In genomic region chr5:24077739-24078306, GRCm38 (mm10) we compare ENCODE assay signal across 7 mouse cellular contexts. TPM values are rescaled to one million over a fixed set of nuclear protein-coding genes. Genes with fewer than 3 reads are reported as not detected.
A peak's percentile ranks its signal among the peaks of the same experiment; 100 is the strongest.
DNase-seq lines count a peak whose midpoint lies in the region; ATAC-seq and TF ChIP-seq lines count a peak whose summit lies in the region.

No protein-coding gene starts in this region.

- H3K4me1 ChIP-seq in lung, embryonic 14.5 days (ENCODE audit: insufficient read depth) = peaks cover 4% of the 10 kb centered on the region; the same call in 1 of the 2 replicates
- peaks cover 10% of the 10 kb centered on the region for H3K4me1 ChIP-seq in forebrain, embryonic 12.5 days
- no peaks in the 10 kb centered on the region for H3K4me1 ChIP-seq in intestine, postnatal 0 days (replicated peaks; ENCODE audit: control insufficient read depth, insufficient read depth, low read length)
- peaks cover 11% of the 10 kb centered on the region; the same call in 1 of the 2 replicates for H3K4me1 ChIP-seq in neural tube, embryonic 15.5 days

- DNase-seq in lung, embryonic 14.5 days = no peak
- DNase-seq in lung, postnatal 25 days (ENCODE audit: low spot score) = no peak
- no peak for DNase-seq in frontal cortex, adult 2 months (ENCODE audit: extremely low spot score in 1 of 2, low spot score in 1 of 2)

- no peaks in the 10 kb centered on the region for H3K9me3 ChIP-seq in lung, embryonic 14.5 days (ENCODE audit: low read depth, low read length)
- no peaks in the 10 kb centered on the region for H3K9me3 ChIP-seq in forebrain, embryonic 12.5 days
- no peaks in the 10 kb centered on the region for H3K9me3 ChIP-seq in intestine, postnatal 0 days (ENCODE audit: control insufficient read depth)
- no peaks in the 10 kb centered on the region for H3K9me3 ChIP-seq in neural tube, embryonic 15.5 days (replicated peaks)

- no peaks in the 10 kb centered on the region for H3K27me3 ChIP-seq in lung, embryonic 14.5 days (ENCODE audit: insufficient read depth, low read length)
- no peaks in the 10 kb centered on the region for H3K27me3 ChIP-seq in forebrain, embryonic 12.5 days
- no peaks in the 10 kb centered on the region for H3K27me3 ChIP-seq in intestine, postnatal 0 days (replicated peaks; ENCODE audit: control insufficient read depth, insufficient read depth, low read length)
- H3K27me3 ChIP-seq in neural tube, embryonic 15.5 days (replicated peaks) = no peaks in the 10 kb centered on the region

- no peak overlapping the region; the same call in 1 of the 2 replicates for H3K9ac ChIP-seq in lung, embryonic 14.5 days
- no peak overlapping the region for H3K9ac ChIP-seq in forebrain, embryonic 12.5 days
- H3K9ac ChIP-seq in intestine, postnatal 0 days (ENCODE audit: low read depth, low read length) = no peak overlapping the region; the same call in 1 of the 2 replicates
- H3K9ac ChIP-seq in neural tube, embryonic 15.5 days (replicated peaks) = no peak overlapping the region

- peak overlapping the region; percentile 23; the same call in 1 of the 2 replicates for H3K4me3 ChIP-seq in lung, embryonic 14.5 days (ENCODE audit: low read depth, low read length)
- H3K4me3 ChIP-seq in forebrain, embryonic 12.5 days (replicated peaks) = no peak overlapping the region
- peak overlapping the region; percentile 25; the same call in 1 of the 2 replicates for H3K4me3 ChIP-seq in intestine, postnatal 0 days (ENCODE audit: low read depth, low read length)
- H3K4me3 ChIP-seq in neural tube, embryonic 15.5 days (replicated peaks) = peak overlapping the region; percentile 27; the same call in 1 of the 2 replicates

- H3K27ac ChIP-seq in lung, embryonic 14.5 days (ENCODE audit: low read depth) = no peak overlapping the region
- H3K27ac ChIP-seq in forebrain, embryonic 12.5 days = peak overlapping the region; percentile 71
- no peak overlapping the region for H3K27ac ChIP-seq in intestine, postnatal 0 days (ENCODE audit: low read depth, low read length)
- H3K27ac ChIP-seq in neural tube, embryonic 15.5 days (replicated peaks) = peak overlapping the region; percentile 74

- H3K36me3 ChIP-seq in lung, embryonic 14.5 days (ENCODE audit: insufficient read depth) = no peaks in the 10 kb centered on the region
- no peaks in the 10 kb centered on the region for H3K36me3 ChIP-seq in forebrain, embryonic 12.5 days (replicated peaks)
- H3K36me3 ChIP-seq in intestine, postnatal 0 days (ENCODE audit: control insufficient read depth, insufficient read depth) = no peaks in the 10 kb centered on the region
- no peaks in the 10 kb centered on the region for H3K36me3 ChIP-seq in neural tube, embryonic 15.5 days

- WGBS in lung, embryonic 14.5 days = 6% methylated on average over 7 of the region's 7 CpGs
- 27% methylated on average over 7 of the region's 7 CpGs for WGBS in forebrain, embryonic 12.5 days
- 13% methylated on average over 7 of the region's 7 CpGs for WGBS in intestine, postnatal 0 days
- 21% methylated on average over 7 of the region's 7 CpGs for WGBS in neural tube, embryonic 15.5 days

- no peak for ATAC-seq in lung, embryonic 14.5 days (ENCODE audit: insufficient read depth)
- no peak for ATAC-seq in forebrain, embryonic 12.5 days (ENCODE audit: low FRiP score)
- no peak for ATAC-seq in intestine, postnatal 0 days
- ATAC-seq in neural tube, embryonic 15.5 days (ENCODE audit: low FRiP score) = peak; percentile 58; the same call in 1 of the 2 replicates
- ATAC-seq in megakaryocyte-erythroid progenitor cell, adult 5-6 weeks (replicated peaks; ENCODE audit: low FRiP score, low TSS enrichment, poor library complexity, severe bottlenecking) = no peak

- peak overlapping the region; percentile 57 for H3K4me2 ChIP-seq in lung, embryonic 14.5 days
- peak overlapping the region; percentile 45 for H3K4me2 ChIP-seq in forebrain, embryonic 12.5 days
- H3K4me2 ChIP-seq in intestine, postnatal 0 days (replicated peaks; ENCODE audit: low read depth) = peak overlapping the region; percentile 52
- H3K4me2 ChIP-seq in neural tube, embryonic 15.5 days = peak overlapping the region; percentile 51

- no peak for TF ChIP-seq CTCF in lung, embryonic 14.5 days (IDR thresholded peaks at IDR 0.05; ENCODE audit: low read depth)
- no peak for TF ChIP-seq CTCF in intestine, postnatal 0 days (IDR thresholded peaks at IDR 0.05; ENCODE audit: low read depth)

RNA-seq across cellular contexts. Expression of gene Klhl7, which starts 22.6 kb away (rescaled TPM):
- polyA plus RNA-seq in lung, embryonic 14.5 days (2014; fragmentation: Nextera tagmentation; extraction: Ambion mirVana) = 44.3 and 46.3 TPM in 2 replicates
- 147 and 156 TPM in 2 replicates for polyA plus RNA-seq in forebrain, embryonic 12.5 days (2016; fragmentation: Nextera tagmentation; extraction: Ambion mirVana)
- polyA plus RNA-seq in intestine, postnatal 0 days (2015; fragmentation: Nextera tagmentation; extraction: Ambion mirVana) = 14.8 and 15.1 TPM in 2 replicates
- 109 and 122 TPM in 2 replicates for polyA plus RNA-seq in neural tube, embryonic 15.5 days (2015; fragmentation: Nextera tagmentation; extraction: Ambion mirVana)
- 68.8 and 86.9 TPM in 2 replicates for polyA plus RNA-seq in frontal cortex, adult 2 months (2012; rRNA removed)
- total RNA-seq in megakaryocyte-erythroid progenitor cell, adult 5-6 weeks (2014; fragmentation: Nextera tagmentation) = 11.1 and 13.7 TPM in 2 replicates
- total RNA-seq in megakaryocyte-erythroid progenitor cell, adult 5-6 weeks (2017) = 23.1 and 32.8 TPM in 2 replicates

RNA-seq across cellular contexts. Expression of gene Fam126a, which starts 47.3 kb away (rescaled TPM):
- 23.7 and 24.0 TPM in 2 replicates for polyA plus RNA-seq in lung, embryonic 14.5 days (2014; fragmentation: Nextera tagmentation; extraction: Ambion mirVana)
- 52.3 and 55.8 TPM in 2 replicates for polyA plus RNA-seq in forebrain, embryonic 12.5 days (2016; fragmentation: Nextera tagmentation; extraction: Ambion mirVana)
- 4.9 and 5.0 TPM in 2 replicates for polyA plus RNA-seq in intestine, postnatal 0 days (2015; fragmentation: Nextera tagmentation; extraction: Ambion mirVana)
- polyA plus RNA-seq in neural tube, embryonic 15.5 days (2015; fragmentation: Nextera tagmentation; extraction: Ambion mirVana) = 22.3 and 22.5 TPM in 2 replicates
- 20.8 and 21.9 TPM in 2 replicates for polyA plus RNA-seq in frontal cortex, adult 2 months (2012; rRNA removed)
- total RNA-seq in megakaryocyte-erythroid progenitor cell, adult 5-6 weeks (2014; fragmentation: Nextera tagmentation) = 46.6 and 46.8 TPM in 2 replicates
- total RNA-seq in megakaryocyte-erythroid progenitor cell, adult 5-6 weeks (2017) = 58.4 TPM in 2 replicates

Comparison
In these comparisons a context has a peak if more than half of its experiments do, and no peak if none do; other contexts are left out.
1. H3K27ac ChIP-seq: peak in forebrain, embryonic 12.5 days (single experiment) and neural tube, embryonic 15.5 days (single experiment); none in lung, embryonic 14.5 days (single experiment) and intestine, postnatal 0 days (single experiment).
2. Peak in every context shown above with its lines, with median percentiles within 50 percentile points of each other: H3K4me2 ChIP-seq.